Mouse (Mus musculus) stomach, postnatal 0 days (tissue): ENCODE measurements around the gene P4ha3. TPM values are rescaled to one million over a fixed set of nuclear protein-coding genes. Genes with fewer than 3 reads are reported as not detected.

ENCODE experiments used
- ATAC-seq: fragments of 200-750 bp; cut with Nextera tagmentation; 2 replicates; pipeline ENCODE4 v1.8.0; 2017; ENCODE audit not compliant: low FRiP score, low TSS enrichment
- DNase-seq: peaks from one replicate; pipeline ENCODE4 v3.0.0-alpha.2; 2016; ENCODE audit warnings: low spot score
- H3K27ac ChIP-seq: fragments of 300-500 bp; sonication (generic); replicated peaks from 2 replicates; pipeline ENCODE4 v1.5.1; 2014; ENCODE audit warnings: mild to moderate bottlenecking, control low read depth
- H3K27me3 ChIP-seq: fragments of 300-500 bp; sonication (generic); 2 replicates; pipeline ENCODE4 v1.6.1; 2014; ENCODE audit warnings: low read length; ENCODE audit not compliant: control insufficient read depth, insufficient read depth
- H3K36me3 ChIP-seq: fragments of 300-500 bp; sonication (generic); 2 replicates; pipeline ENCODE4 v1.6.1; 2014; ENCODE audit warnings: low read length, mixed read lengths; ENCODE audit not compliant: control insufficient read depth, insufficient read depth
- H3K4me1 ChIP-seq: fragments of 300-500 bp; sonication (generic); replicated peaks from 2 replicates; pipeline ENCODE4 v1.6.1; 2014; ENCODE audit warnings: antibody characterized with exemption; ENCODE audit not compliant: control insufficient read depth, insufficient read depth
- H3K4me2 ChIP-seq: fragments of 300-500 bp; sonication (generic); replicated peaks from 2 replicates; pipeline ENCODE4 v1.6.1; 2014; ENCODE audit warnings: low read depth, mild to moderate bottlenecking, control low read depth, moderate library complexity
- H3K4me3 ChIP-seq: fragments of 300-500 bp; sonication (generic); 2 replicates; pipeline ENCODE4 v1.5.1; 2014; ENCODE audit warnings: low read depth, low read length, control low read depth
- H3K9ac ChIP-seq: fragments of 300-500 bp; sonication (generic); 2 replicates; pipeline ENCODE4 v1.6.1; 2014; ENCODE audit warnings: mild to moderate bottlenecking, low read length, control low read depth, mixed read lengths
- H3K9me3 ChIP-seq: fragments of 300-500 bp; sonication (generic); 2 replicates; pipeline ENCODE4 v1.6.1; 2016; ENCODE audit warnings: low read length; ENCODE audit not compliant: control insufficient read depth
- CTCF ChIP-seq: IDR thresholded peaks from 2 replicates; pipeline ENCODE4 v1.5.1; 2016; ENCODE audit warnings: antibody characterized with exemption, low read depth, mild to moderate bottlenecking, moderate library complexity
- EP300 ChIP-seq: optimal IDR thresholded peaks from 2 replicates; pipeline ENCODE3; 2016; ENCODE audit warnings: antibody characterized with exemption
- WGBS: fragments of 180-500 bp; shearing (Covaris S2); extraction: QIAGEN DNeasy Blood & Tissue Kit; methylation state at CpG from one replicate; pipeline ENCODE4 v1.1.7; 2014; 5-methylcytosine and 5-hydroxymethylcytosine counted together
- polyA plus RNA-seq: library from polyadenylated mRNA; unstranded; fragments of >200 nt; fragmentation: Nextera tagmentation; extraction: Ambion mirVana; gene quantifications from 2 replicates; pipeline ENCODE4 v1.2.1, GENCODE M21; 2015

P4ha3 gene
- polyA plus RNA-seq, result 1.2 and 1.4 TPM in 2 replicates

- peak within 1 kb of the TSS; percentile 89 for H3K4me2 ChIP-seq
- peak within 1 kb of the TSS; percentile 47 for H3K4me3 ChIP-seq
- ATAC-seq (peak; percentile 49; the same call in 1 of the 2 replicates), DNase-seq (peak; percentile 61)
- H3K27ac ChIP-seq, result no peak within 1 kb of the TSS
- 0% methylated on average over 47 of the region's 53 CpGs for WGBS
- TF ChIP-seq EP300, result no peak
- TF ChIP-seq CTCF, result peak; percentile 55
- H3K27me3 ChIP-seq, result no peaks in the 10 kb centered on the region
- H3K9ac ChIP-seq, result peak within 1 kb of the TSS; percentile 61
- 0 out of 2 replicates have a peak, but pooled peaks cover 3% of the 10 kb centered on the region for H3K4me1 ChIP-seq
- H3K9me3 ChIP-seq, result no peaks in the 10 kb centered on the region
- no peaks in the 10 kb centered on the region for H3K36me3 ChIP-seq
Observed at GRCm38 (mm10) chr7:100285383-100285782, at the start of gene P4ha3. P4ha3 (plus strand) TSS chr7:100285520.

GRCm38 (mm10) chr7:100238271-100238670 is 47.0 kb upstream of the P4ha3 start:
- ATAC-seq (no peak), DNase-seq (no peak)
- H3K36me3 ChIP-seq, result no peaks in the 10 kb centered on the region
- H3K27me3 ChIP-seq, result no peaks in the 10 kb centered on the region
- H3K4me1 ChIP-seq, result no peaks in the 10 kb centered on the region
- 97% methylated on average over 1 of the region's 1 CpGs for WGBS
- no peak overlapping the region for H3K4me2 ChIP-seq
- TF ChIP-seq EP300 (no peak), CTCF (no peak)
- no peak overlapping the region for H3K27ac ChIP-seq
- H3K9me3 ChIP-seq, result no peaks in the 10 kb centered on the region
- no peak overlapping the region for H3K4me3 ChIP-seq
- no peak overlapping the region for H3K9ac ChIP-seq

GRCm38 (mm10) chr7:100240601-100241000 is 44.7 kb upstream of the P4ha3 start:
- no peaks in the 10 kb centered on the region for H3K36me3 ChIP-seq
- no peak overlapping the region for H3K4me3 ChIP-seq
- no peak overlapping the region for H3K4me2 ChIP-seq
- H3K27me3 ChIP-seq, result no peaks in the 10 kb centered on the region
- TF ChIP-seq EP300, result no peak
- no peak for TF ChIP-seq CTCF
- no peaks in the 10 kb centered on the region for H3K9me3 ChIP-seq
- WGBS, result 78% methylated on average over 2 of the region's 2 CpGs
- no peak overlapping the region for H3K27ac ChIP-seq
- no peak overlapping the region for H3K9ac ChIP-seq
- no peak for DNase-seq
- no peak for ATAC-seq
- H3K4me1 ChIP-seq, result no peaks in the 10 kb centered on the region

GRCm38 (mm10) chr7:100243007-100243406 is 42.3 kb upstream of the P4ha3 start:
- TF ChIP-seq CTCF (no peak), EP300 (no peak)
- Histone ChIP-seq H3K27ac (no peak overlapping the region), H3K4me1 (no peaks in the 10 kb centered on the region), H3K36me3 (no peaks in the 10 kb centered on the region), H3K9ac (no peak overlapping the region), H3K4me3 (no peak overlapping the region), H3K27me3 (no peaks in the 10 kb centered on the region), H3K9me3 (no peaks in the 10 kb centered on the region), H3K4me2 (no peak overlapping the region)
- no peak for DNase-seq
- 76% methylated on average over 1 of the region's 1 CpGs for WGBS
- ATAC-seq, result no peak

- Histone ChIP-seq H3K36me3 (no peaks in the 10 kb centered on the region), H3K27me3 (no peaks in the 10 kb centered on the region), H3K4me3 (no peak overlapping the region), H3K9me3 (no peaks in the 10 kb centered on the region), H3K4me2 (no peak overlapping the region), H3K4me1 (no peaks in the 10 kb centered on the region), H3K9ac (no peak overlapping the region), H3K27ac (no peak overlapping the region)
- ATAC-seq, result no peak
- no peak for DNase-seq
- no peak for TF ChIP-seq CTCF
- no peak for TF ChIP-seq EP300
- 83% methylated on average over 4 of the region's 4 CpGs for WGBS
Observed at GRCm38 (mm10) chr7:100244225-100244624, 41.1 kb upstream of the P4ha3 start.

GRCm38 (mm10) chr7:100245176-100245575 is 40.1 kb upstream of the P4ha3 start:
- Histone ChIP-seq H3K27ac (no peak overlapping the region), H3K4me2 (no peak overlapping the region), H3K36me3 (no peaks in the 10 kb centered on the region), H3K4me3 (no peak overlapping the region), H3K4me1 (no peaks in the 10 kb centered on the region), H3K27me3 (no peaks in the 10 kb centered on the region), H3K9ac (no peak overlapping the region), H3K9me3 (no peaks in the 10 kb centered on the region)
- 90% methylated on average over 3 of the region's 3 CpGs for WGBS
- DNase-seq (no peak), ATAC-seq (no peak)
- TF ChIP-seq CTCF (no peak), EP300 (no peak)
